Mouse (Mus musculus) neutrophil, adult 5-6 weeks (primary cell): ENCODE measurements around the gene Sostdc1. TPM values are rescaled to one million over a fixed set of nuclear protein-coding genes. Genes with fewer than 3 reads are reported as not detected.
A peak's percentile ranks its signal among the peaks of the same experiment; 100 is the strongest.

Source experiments
- ATAC-seq: fragments of 151-379, 151-347 bp; 2 replicates; pipeline ENCODE4 v1.8.0; 2017; ENCODE audit warnings: mild to moderate bottlenecking, moderate TSS enrichment; ENCODE audit not compliant: insufficient number of reproducible peaks, poor library complexity, low FRiP score, severe bottlenecking; ENCODE audit errors: extremely low read depth
- total RNA-seq: library from RNA; stranded (forward); fragments of 200-1000 nt; gene quantifications from 2 replicates; pipeline ENCODE4 v1.2.3, GENCODE M21; 2017

Gene Sostdc1
- total RNA-seq, result not detected in 2 replicates

DNA sequence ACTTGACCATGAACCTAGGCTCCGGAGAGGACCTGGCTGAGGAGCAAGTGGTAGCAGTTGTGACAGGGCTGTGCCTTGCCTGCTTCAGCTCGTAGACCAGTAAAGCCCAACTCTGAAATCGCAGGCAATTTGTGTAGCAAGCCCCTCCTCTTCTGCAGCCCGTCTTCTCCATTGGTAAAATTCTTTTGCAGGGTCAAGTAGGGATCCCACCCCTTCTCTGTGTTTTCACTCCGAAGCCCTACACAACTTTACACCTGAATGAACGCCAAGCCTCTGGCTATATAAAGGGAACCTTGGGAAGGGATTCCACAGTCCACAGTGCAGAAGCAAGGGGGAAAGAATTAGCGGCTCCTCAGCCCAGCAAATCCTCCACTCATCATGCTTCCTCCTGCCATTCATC is at the start of gene Sostdc1:
Gene Sostdc1, plus strand, starts transcription at position 224 of the 400 bp plus-strand sequence.
- no peak for ATAC-seq

DNA sequence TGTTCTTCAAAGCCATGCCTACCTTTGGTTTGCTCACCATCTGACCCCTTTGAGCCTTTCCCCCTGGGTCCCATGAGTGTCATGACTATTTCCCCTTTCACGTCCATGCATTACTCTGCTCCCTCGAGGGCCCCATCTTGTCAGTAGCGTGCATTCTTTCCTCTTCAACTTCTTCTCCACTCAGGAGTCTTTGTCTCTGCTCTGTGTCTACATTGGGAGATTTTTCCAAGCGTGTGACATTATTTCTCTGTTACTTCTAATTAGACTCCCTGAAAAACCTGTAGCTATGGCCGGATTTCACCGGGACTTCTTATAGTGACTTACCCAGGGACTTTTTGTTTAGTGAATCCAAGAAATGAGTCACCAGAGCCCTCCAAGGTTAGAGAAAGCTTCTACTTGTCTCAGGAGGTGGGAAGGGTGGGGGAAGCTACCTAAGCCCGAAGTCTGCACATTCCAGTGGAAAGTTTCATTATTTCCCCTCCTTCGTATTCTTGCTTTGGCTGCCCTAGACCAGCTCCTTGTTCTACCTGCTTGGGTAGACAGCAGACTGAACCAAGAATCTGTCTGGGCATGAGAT is 46.2 kb upstream of the Sostdc1 start:
- ATAC-seq, result no peak

DNA sequence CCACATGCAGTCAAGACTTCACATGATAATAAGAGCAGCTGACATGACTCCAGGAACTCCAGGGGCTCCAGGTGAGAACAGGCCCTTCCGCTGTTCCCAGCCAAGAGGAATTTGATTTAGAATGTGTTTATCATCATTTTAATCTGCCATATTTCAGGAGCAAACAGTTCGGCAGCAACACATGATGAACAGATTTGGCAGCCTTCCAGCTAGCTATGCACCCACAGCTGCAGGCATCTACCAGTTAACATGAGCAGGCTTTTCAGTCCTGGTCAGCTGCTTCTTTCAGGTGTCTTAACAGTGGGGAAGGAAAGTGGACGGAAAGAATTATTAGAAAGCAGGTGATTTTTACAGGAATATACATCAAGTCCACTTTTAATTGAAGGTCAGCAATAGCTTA is 39.1 kb upstream of the Sostdc1 start:
- ATAC-seq, result no peak

DNA sequence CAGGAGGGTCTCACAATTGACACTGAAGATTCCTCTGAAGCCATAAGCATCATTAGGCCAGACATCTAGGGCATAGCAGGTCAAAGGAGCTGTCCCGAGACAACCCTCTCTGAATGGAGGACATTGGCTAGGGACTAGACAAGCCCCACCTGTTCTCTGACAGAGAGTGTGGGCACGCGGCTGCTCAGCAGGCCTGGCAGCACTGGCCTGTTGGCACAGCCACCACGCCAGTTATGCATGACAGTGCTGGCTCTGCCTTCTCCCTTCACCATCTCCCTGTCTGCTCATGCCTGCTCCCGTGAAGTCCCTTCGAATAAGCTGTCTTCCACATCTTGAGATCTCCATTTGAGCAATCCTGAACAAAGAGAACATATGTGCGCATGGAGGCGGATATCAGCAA is 24.3 kb upstream of the Sostdc1 start:
- ATAC-seq, result no peak

DNA sequence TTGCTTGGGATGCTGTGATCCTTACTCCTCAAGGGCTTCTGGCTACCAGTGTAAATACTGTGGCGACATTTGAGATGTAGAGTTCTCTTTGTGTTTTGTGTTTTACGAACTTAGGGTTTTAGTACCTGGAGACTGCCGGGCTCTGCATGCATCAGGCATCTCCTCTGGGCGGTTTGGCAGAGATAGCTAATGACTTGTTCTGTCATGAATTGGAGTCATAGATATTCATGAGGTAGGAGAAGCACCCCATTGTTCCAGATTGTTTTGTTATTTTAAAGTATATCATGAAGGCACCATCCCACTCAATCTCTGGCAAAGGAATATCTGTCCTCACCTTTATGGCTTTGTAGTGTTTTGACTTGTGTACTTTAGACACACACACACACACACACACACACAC is 23.5 kb upstream of the Sostdc1 start:
- no peak for ATAC-seq

DNA sequence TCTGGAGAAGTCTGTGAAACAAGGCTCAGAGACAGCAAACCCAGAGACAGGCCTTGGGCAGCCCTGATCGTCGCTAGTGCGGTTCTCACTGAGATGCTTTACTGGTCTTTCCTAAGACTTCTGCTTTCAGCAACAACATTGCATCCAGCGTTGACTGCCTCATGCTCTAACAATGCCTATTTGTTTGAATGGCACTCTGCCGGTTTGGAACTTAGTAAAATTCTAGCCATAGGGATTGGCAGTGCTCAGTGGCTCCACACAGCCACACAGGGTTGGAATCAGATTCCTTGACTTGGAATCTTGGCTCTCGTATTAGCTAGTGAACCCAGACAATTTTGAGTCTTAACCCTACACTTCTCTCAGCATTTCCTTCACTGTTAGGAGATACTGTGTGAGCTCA is 22.6 kb upstream of the Sostdc1 start:
- no peak for ATAC-seq

DNA sequence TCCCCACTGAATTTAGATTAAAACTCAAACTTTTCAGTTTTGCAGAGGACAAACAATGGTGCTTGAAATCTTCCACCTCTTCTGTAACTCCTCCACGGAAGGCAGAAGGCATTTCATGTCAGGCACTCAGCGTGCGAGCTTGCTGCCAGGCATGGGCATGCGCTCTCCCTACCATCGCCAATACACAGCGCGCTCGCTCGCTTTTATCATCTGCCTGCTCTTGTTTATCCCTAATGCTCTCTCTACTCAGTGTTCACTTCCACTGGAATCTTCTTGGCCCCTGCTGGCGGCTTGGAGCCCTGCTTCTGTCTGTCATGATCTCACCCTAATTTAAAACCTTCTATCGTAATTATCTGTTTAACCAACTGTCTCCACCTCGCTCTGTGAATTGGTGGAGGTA is 11.6 kb upstream of the Sostdc1 start:
- no peak for ATAC-seq

DNA sequence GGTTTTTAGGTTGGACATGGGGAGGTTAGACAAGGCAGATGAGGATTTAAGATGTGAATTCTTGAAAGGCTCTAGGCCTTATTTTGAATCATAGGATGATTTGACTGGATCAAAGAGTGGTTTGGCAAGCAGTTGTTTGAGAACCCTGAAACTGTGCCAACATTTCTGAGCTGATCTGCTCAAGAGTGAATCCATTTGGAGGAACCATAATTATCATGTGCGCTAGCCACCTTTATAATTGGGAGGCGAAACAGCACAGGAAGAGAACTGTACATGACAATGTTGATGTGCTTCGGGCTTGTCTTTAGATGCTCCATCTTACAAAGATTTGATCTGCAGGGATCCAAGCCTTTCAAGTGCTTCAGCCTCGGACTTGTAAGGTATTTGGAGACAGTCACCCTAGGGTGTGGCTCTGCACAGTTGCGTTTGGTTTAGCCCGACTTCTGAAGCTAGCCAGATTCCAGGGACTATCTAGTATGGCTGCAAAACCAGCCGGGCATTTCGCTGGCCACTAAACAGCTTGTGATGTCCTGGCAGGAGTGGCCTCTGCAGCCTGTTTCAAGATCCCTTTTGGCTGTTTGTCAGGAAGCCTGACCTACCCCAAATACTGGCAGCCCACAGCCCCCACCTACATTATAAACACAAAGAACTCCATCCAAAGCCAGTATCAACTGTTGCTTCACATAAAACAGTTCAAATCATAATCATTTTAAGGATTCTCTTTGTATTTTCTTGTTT is 10.9 kb upstream of the Sostdc1 start:
- no peak for ATAC-seq

DNA sequence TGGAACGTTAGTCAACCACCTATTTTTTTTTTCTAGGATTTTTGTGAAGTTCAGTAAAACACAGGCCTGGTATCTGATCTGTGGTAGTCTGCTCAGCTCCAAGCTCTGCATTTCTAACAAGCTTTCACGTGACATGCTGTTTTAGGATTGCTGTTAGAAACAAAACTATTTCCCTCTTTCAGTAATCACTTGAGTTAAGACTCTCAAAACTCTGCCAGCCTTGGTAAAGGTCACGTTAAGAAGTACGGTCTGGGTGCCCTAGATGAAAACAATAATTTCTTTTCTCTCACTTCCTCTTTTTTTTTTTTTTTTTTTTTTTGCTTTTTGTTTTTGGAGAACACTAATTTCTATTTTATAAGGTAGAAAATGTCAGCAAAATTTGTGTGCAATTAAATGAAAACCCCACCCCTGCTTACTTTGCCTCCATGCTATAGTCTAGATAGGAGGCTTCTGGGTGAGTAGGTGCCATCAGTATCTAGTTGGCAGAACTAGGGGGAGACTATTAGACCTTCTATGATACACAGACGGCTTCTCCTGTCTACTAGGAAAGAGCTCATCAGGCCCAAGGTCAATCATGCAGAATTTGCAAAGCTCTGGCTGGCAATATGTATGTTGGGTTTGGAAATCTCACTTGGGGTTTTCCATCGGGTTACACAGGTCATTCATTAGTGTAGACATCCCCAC is 5.1 kb upstream of the Sostdc1 start:
- peak; percentile 77 for ATAC-seq

DNA sequence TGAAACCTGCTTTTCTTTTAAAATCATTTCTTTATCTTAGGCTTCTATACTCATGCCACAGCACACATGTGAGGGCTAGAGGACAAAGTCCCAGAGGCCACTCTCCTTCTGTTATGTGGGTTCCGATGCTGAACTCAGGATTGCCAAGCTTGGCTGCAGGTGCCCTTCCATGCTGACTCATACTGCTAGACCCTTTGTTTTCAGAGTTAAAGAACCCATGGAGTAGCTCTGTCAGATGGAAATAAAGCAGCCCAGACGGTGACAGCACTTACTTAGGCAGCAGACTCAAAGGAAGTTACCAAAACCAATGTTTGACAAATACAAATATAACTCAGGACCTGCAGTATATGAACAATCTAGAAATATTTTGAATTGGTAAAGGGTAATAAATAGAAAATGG is 924 bp upstream of the Sostdc1 start:
- no peak for ATAC-seq

DNA sequence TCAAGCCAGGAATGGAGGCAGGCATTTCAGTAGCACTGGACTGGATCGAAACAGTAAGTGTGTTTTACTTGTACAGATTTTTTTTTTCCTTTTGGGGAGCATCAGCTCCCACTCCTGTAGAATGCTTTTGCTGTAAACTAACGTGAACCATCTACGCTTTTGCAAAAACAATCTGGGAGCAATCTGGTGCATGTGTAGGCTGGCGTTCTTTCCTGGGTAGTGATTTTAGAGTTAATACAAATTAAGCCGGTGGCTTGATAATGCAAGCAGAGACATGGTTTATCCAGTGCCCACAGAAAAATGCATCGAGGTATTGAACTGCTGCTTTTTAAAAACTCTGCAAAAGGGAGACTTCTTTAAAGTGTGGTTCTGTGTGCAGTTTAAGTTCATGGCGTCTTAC is 507 bp downstream of the Sostdc1 start:
- no peak for ATAC-seq

DNA sequence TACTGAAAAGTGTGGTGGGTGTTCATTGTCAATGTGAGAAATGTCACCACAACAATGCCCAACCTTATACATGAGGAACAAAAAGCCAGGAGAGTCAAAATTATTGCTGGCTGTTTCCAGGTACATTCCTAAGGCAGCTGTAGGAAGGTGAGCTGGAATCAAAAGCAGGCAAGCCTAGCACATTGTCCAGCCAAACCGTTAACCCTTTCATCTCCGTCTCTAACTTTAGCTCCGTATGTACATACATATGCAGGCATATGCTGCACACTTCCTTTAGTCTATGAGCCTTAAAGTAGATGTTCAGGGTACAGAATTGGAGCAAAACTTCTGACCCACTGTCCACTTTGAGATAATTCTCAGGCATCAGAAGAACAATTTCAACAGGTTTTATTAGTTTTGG is 1.6 kb downstream of the Sostdc1 start:
- ATAC-seq, result no peak

DNA sequence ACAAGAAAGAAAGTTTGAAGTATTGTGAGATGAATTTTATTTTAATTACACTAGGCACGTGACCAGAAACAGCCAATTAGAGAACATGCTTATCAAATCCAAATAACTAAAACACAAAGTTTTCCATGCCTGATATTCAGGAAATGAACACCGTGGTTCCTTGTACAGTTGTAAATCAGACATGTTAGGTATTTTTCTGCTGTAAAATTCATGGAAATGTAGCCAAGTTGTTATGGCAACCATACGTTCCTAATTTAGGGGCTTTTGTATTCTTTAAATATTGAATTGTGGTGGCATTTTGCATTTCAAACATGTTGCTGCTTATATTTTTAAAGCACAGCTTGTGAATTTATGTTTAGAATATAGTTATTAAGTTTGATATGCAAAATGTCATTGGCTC is 2.1 kb downstream of the Sostdc1 start:
- no peak for ATAC-seq

DNA sequence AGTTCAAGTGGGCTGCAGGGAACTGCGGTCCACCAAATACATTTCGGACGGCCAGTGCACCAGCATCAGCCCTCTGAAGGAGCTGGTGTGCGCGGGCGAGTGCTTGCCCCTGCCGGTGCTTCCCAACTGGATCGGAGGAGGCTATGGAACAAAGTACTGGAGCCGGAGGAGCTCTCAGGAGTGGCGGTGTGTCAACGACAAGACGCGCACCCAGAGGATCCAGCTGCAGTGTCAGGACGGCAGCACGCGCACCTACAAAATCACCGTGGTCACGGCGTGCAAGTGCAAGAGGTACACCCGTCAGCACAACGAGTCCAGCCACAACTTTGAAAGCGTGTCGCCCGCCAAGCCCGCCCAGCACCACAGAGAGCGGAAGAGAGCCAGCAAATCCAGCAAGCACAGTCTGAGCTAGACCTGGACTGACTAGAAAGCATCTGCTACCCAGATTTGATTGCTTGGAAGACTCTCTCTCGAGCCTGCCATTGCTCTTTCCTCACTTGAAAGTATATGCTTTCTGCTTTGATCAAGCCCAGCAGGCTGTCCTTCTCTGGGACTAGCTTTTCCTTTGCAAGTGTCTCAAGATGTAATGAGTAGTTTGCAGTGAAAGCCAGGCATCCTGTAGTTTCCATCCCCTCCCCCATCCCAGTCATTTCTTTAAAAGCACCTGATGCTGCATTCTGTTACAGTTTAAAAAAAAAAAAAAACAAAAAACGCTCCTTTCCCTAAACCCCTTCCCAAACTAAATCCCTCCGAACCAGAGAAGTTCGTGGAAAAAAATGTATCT is 3.3 kb downstream of the Sostdc1 start:
- peak; percentile 94 for ATAC-seq

DNA sequence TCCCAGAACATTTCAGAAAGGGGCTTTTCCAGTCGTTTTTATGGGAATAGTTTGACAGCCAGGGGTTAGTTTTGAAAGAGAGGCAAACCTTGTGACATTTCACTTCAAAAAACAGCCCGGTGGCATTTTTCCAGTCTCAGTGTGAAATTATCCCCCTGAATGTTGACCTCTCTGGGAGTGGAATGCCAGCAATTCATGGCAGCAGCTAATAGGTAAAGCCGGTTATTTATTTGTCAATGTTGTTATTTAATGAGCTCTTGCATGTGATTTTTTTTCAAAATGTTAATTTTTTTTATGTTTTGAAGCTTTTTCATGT is 3.8 kb downstream of the Sostdc1 start:
- no peak for ATAC-seq

DNA sequence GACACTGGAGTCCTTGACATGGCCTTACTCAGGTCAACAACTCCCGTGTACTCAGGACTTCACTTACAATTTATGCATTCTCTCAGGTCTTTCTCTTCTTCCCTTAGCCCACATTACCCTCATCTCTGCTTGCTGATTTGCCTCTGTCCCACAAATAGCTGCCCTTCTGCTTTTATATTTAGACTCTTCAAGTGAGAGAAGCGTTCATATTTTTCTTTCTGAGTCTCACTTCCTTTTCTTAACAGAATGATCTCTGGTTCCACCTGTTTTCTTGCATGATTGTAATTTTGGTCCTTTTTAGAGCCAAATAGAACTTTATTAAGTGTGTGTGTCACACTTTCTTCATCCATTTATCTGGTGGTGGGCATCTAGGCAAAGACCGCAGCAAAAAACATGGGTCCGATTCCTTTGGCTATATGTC is 12.2 kb downstream of the Sostdc1 start:
- ATAC-seq, result peak; percentile 78

DNA sequence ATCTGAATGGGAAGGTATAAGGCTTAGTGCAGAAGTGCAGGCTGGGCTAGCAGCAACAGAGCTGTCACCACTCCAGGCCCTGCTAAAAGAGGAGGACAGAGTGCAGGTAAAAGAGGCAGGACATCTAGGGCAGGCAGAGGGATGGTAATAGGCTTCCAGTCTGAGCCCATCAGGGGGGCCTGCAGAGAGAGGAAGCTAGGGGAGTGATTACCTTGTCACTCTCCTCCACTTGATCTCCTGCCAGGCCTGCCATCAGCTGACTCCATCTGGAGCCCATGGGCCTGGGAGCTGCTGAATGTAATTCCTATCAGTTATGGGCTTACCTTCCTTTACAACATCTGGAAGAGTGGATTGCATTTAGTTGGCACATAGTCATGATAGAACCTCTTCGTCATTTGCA is 18.7 kb downstream of the Sostdc1 start:
- no peak for ATAC-seq

DNA sequence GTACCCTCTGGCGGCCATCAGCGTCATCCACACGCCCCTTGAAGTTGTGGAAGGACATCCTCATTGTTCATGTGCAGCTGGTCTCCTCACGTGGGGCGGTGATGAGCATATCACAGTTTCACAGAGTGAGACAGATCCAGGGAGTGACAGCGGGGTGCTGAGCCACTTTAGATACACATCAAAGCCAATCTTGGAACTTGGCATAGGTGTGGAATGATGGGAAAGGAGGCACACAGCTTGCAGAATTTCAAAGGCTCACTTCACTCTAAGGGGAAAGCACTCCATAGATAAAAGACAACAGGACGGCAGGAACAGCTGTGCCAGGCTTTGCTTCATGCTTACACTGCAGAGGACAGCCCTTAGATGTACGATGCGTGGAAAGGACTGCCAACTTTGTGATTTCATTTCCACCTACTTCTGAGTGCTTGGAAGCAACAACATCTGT is 19.9 kb downstream of the Sostdc1 start:
- ATAC-seq, result no peak

DNA sequence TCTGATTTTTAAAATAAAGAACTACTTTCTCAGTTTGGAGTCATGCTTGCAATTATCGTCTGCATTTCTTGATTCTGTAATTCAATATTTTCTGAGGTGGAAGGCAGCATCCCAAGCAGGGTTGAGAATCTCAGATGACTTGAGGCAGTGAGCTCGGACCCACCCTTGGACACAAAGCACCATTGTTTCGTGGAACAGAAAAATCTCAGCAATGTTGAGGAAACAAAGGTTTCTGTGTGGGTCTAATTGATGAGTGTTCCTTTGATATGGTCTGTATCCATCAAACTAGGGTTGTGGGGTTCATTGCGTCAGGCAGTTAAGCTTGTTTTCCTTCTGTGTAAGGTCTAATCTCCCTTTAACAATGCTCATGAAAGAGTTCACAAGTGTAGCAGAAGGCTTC is 30.2 kb downstream of the Sostdc1 start:
- ATAC-seq, result no peak

DNA sequence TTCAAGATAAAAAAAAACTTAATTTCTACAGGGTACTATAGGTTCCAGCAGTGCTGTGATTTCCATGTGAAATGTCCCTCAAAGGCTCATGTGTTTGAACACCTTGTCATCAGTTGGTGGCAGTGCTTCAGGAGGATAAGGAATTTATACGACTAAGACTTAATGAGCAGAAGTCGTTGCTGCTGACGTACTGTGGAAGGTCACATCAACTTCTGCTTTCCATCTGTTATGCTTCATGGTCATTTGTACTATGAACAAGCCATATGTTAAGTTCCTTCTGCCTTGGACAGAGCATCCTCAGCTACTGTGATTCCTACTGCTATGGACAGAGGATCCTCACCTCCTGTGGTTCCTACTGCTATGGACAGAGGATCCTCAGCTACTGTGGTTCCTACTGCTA is 46.1 kb downstream of the Sostdc1 start:
- ATAC-seq, result peak; percentile 80
